Mouse (Mus musculus) retina, embryonic 14.5 days (tissue): ENCODE data around the gene Rgs7.

ENCODE experiments used
- DNase-seq: peaks from one replicate; pipeline ENCODE4 v3.0.0-alpha.2; 2015; ENCODE audit warnings: low spot score

The Rgs7 gene

DNA sequence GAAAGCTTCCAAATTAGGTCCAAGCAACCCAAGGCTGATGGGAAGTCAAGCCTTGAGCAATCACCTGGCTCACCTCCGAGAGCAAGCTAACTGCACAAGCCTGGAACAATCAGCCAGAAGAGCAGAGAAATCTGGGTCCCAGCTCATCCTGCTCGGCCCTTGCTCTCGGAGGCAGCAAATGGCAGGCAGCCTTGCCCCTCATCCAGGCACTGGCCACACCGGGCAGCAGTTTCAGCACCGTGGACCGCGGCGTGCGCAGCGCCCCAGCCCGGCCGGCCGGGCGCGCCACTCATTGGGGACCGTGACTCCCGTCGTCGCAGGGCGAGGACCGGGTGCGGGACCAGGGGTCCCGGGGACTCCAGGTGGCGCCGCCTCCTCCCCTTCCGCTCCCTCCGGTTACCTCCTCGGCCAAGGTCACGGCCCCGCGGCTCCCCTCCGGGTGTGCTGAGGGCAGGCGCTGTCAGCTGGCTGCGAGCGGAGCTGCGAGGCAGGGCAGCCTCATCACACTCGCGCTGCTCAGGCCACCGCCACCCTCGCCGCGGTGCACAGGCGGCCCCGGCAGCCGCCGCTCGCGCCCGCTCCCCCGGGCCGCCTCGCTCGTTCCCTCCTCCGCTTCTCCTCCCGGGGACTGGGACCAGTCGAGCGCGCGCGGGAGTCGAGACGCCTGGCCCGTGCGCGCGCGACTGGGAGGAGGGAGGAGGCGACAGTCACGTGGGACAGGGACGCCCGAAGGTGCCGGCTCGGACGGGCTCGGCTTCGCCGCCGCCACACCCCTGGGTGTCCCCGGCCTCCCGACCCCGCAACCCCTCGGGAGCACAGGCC is at the start of gene Rgs7:
Gene Rgs7, minus strand, starts transcription at position 640 of the 822 bp plus-strand sequence.
- peak; percentile 74 for DNase-seq

DNA sequence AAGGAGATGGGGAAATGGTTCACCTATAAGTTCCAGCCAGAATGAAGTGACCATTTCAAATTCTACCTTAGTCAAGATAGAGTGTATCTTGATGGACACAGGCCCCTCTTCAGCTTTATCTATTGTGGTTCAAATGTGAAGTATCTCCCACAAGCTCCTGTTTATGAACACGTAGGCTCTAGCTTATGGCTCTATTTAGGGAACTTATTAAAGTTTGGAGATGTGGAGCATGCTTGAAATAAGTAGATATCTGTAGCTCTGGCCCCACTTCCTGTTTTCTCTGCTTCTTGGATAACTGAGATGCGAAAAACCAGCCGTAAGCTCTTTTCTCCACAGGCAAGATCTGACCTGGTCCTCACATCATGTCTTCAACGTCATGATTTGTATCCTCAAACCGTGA is 48.4 kb upstream of the Rgs7 start:
- no peak for DNase-seq

DNA sequence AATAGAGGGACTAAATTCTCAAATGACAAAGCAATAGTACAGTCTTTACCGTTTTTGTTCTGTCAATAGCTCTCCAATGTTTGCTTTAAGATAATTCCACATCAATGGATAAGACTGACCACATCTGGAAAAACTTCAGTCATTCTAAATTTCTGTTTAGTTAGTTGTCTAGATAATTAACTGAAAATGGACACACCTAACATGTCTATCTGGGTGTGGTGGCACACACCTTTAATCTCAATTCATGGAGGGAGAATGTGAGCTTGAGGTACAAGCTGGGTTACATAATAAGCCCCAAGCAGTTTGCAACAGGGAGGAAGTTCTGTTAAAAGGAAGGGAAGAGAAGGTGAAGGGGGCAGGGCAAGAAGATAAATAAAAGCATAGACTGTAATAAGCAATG is 45.0 kb upstream of the Rgs7 start:
- DNase-seq: no peak

DNA sequence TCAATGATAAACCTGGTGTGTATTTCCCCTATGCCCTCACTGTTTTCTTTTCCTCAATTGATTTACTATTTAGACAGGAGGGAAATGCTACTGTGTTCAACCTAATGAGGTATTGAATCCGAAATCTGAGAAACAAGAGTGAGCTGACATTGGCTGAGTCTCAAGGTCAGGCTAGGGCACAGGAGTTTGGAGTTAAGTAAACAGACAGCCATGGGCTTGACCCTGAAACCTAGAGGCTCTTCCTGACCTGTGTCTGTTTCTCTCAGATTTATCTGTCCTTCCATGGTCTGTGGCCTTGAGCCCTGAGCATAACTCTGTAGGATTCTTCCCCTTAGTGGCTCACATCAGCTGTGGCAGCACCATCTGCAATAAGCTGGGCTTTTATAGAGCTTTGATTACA is 37.6 kb upstream of the Rgs7 start:
- no peak for DNase-seq

DNA sequence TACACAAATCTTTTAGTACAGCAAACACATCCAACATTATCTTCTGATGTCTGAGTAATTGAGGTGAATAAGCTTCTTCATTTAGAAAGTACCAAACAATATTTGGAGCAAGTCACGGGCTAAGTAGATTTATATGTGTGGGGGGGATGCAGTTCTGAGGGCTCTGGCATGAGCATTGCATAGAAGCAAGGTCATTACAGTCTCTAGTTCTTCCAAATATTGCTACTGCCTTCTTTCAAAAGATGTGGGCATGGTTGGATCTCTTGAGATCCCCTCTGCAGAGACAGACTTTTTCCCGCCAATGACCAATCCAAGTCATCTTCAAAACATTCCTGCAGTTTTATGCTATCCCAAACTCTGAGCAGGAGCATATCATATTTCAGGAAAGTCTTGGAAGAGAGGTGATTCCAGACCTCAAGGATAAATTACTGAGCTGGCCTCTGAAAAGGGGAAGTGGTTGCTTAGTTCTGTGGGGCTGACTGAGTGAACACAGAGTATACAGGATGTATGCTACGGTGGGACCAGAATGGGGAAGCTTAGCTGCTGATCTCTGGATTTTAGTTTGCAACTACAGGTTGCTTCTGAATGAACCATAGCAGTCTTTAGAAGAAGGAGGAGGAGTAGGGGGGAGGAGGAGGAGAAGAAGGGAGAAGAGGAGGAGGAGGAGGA is 32.5 kb upstream of the Rgs7 start:
- no peak for DNase-seq

DNA sequence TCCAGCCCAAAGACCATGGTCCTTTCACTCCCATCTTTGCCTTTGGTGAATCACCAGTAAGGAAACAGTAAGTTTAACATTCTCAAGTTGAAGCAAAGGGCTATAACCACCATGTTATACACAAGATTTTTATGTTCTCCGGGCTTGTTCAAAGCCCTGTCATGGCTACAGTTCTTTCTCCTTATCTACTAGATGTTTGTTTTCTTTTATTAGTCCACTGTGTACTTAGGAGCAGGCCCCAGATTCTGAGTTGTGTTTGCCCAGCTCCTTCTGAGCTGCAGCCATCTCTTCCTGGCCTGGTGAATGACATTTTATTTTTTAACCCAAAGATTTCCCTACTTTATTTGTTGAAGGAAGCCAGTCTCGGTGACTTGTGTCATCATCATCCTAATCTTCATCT is 31.3 kb upstream of the Rgs7 start:
- no peak for DNase-seq

DNA sequence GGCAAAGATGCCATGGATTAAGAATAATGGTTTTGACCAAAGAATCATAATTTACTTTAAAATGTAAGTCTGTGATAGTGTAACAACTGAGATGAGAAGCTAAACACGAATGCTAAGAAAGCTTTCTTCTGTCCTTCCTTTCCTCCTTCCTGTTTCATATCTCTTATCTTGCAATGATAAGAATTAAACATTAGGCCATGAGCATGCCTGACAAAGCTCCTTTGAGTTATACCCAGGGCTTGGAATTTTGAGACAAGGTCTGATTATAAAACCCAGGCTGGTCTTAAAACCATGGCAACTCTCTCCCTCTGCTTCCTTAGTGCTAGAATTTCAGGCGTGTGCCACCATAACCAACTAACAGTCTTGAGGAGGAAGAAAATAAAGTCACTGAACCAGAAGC is 22.2 kb upstream of the Rgs7 start:
- DNase-seq: no peak

DNA sequence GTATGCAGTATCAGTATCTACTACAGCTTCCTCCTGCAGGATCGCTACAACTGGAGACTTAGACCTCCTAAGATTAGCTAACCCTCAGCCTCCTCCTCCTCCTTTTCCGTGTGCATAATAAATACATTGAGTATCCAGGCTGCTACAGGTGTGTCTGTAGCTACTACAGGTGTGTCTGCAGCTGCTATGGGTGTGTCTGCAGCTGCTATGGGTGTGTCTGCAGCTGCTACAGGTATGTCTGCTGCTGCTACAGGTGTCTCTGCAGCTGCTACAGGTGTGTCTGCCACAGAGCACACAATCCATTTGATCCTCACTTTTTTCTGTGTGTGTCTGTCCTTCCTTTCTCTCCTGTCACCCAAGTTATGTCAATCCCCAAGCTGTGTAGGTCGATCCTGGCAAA is 19.9 kb upstream of the Rgs7 start:
- no peak for DNase-seq

DNA sequence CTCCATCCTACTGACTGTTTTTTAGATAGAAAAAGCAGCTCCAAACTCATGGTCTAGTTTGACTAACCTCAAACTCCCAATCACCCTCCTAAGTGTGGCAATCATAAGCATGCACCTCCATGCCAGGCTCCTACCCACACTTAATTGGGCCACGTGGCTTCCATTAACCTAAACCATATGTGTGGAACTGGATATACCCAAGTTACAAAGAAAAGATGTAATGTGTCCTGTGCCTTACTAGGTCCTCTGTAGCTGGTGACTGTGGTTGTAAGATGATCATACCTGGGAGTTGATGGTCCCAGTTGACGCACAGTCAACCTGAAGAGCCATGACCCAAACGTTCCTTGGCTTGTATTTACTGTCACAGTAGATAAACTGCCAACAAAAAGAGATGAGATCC is 17.7 kb upstream of the Rgs7 start:
- no peak for DNase-seq

DNA sequence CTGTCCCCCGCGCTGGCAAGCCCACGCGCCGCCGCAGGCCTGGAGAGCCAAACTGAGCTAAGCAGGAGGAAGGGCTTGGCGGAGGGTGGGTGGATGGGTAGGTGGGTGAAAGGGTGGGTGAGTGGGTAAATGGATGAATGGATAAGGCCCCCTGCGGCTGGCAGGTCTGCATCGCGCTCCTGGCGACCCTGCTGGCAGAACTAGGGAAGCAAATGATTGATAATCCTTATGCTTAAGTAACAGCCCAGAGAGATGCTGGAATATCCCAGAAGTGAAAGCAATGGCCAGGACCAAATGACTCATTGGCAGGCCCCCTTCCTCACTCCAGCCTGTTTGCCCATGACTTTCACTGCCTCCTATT is 363 bp upstream of the Rgs7 start:
- peak; percentile 54 for DNase-seq

DNA sequence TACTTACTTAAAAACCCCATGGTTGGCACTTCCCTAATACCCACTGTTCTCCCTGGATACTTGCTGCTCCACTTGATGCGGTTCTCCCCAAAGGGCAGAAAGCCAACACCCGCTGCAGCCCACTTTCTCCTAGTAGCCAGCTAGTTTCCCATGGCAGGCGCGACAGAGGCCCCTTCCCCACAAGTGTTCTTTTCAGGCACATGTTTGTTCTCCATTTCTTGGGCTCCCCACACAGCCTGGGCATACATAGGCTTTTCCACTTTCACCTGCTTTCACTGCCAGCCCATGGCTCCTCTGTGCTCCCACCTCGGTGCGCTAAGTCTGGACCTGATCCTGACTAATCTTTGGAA is 814 bp downstream of the Rgs7 start:
- DNase-seq: no peak

DNA sequence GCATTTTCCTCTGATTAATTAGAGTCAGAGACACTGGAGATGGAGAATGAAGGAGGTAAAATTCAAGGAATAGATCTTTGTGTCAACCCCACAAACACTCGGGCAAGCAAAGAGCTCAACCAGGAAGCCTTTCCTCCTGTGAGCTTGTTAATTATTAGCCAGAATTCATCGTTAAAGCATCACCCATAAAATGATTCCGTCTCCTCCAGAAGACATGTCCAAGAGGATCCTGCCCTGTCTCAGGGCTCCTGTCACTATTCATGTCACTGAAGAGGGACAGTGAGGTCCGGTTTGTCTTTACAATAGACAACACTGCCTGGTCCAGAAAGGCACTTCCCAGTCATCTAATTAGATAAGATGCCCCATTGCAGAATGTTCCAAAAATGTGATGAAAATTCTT is 7.2 kb downstream of the Rgs7 start:
- DNase-seq: no peak

DNA sequence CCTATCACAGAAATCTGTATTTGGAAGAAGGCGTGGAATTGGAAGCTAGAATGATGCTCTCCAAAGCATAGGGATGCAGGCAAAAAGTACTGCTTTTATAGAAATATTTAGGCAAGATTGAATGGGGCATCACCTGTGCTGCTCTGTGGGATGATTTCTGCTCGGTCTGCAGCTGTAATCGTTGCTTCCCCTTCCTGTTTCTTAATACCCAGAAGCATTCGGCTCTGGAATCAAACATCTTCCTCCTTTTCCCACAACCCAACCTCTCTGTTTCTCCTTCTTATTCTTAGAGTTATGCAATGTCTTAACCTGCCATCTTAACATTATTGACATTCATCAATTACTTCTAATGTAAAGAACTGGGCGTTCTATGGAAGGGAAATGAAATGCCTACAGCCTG is 19.2 kb downstream of the Rgs7 start:
- no peak for DNase-seq

DNA sequence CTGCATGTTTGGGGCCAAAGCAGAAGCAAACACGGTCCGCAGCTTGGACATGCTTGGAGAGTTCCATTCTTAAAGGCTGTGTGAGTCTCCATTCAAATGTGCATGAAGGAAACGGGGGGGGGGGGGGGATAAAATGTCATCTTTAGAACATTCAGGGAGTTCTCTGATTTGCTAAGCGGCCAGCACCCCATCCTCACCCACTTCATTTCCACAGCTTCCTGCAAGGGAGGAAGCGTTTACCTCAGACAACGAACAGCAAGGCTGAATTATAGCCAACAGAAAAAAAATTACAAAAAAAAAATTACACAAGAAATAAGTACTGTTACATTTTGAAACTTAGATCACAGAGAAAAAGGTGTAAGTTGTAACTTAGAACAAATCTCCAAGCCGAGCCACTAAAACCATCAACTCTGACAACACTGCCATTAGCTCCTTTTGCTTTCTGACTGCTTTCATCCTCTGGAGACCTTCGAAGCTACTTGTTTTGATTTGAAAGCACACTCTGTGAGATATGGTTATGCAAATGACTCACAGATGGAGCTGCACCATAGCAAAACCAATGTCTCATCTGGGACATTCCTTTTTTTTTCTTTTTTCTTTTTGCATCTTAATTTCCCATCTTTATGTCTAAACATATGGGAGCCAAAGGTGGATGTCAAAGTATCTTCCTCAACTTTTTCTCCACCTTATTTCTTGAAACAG is 23.1 kb downstream of the Rgs7 start:
- no peak for DNase-seq

DNA sequence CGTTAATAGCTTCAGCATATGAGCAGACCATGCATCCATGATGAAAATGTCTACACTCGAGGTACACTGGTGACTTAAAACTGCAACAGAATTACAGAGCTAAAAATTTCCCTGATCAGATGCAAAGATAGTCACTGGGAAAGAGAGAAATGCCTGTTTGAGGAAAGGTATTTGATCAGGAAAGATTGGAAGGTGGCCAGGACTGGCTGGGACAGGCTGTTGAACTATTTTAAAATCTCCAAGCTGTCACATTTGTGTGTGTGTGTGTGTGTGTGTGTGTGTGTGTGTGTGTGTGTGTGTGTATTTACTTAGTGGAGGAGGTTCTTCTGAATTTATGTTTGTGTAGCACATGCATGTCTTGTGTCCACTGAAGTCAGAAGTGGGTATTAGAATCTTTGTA is 27.7 kb downstream of the Rgs7 start:
- no peak for DNase-seq

DNA sequence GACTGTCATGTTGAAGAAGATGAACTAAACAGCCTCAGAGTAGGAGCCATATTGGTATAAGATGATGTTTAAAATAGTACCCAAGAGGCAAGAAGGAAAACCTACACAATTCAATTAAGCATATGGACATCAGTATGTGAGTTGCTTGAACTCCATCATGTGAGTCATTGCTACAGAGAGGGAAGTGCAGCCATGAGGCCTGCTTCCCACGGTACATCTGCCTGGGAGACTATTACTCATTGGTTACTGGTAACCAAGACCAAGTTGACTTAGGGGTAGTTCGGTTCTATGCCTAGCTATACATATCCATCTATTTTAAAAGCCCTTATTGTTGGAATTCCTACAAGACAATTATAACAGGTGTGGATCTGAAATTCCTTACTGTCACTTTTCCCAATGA is 29.9 kb downstream of the Rgs7 start:
- DNase-seq: no peak

DNA sequence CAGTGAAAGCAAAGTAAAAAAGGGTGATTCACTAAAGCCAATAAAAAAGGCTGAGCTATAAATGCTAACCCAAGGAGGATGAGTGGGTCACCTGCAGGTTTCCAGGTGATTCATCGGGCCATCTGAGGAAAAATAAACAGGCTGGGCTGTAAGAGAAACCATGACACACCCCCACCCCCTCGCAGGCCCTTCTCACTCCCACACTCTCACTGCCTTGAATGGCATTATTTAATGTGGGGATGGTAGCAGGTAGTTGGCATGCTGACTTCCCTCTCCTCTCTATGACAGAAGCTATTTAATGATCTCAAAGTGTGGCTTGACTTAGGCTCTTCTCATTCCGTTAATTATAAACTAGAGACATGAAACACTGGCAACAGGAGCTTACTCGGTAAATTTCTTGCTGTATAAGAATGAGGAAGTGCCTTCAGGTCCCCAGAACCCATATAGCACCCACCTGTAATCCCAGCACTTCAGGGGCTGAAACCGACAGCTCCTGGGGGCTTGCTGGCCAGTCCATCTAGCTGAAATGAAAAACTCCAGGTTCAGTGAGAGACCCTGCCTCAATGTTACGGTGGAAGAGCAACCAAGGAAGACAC is 38.2 kb downstream of the Rgs7 start:
- DNase-seq: no peak

DNA sequence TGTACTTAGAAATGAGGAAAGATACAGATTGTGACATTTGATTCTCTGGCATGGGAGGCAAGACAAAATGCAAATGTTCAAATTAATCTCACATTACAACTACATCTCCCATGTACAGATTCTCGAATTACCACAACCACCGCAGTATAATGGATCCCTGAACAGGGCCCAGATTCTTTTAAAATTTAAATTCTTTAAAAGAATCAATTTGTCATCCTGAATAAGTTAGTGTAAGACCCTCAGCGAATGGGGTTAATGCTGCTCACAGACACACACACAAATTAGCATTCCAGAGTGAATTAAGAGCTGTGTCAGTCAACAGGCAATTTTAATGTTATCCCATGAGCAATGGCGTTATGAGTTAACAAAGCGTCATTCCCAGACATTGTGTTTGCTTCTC is 44.3 kb downstream of the Rgs7 start:
- DNase-seq: no peak

DNA sequence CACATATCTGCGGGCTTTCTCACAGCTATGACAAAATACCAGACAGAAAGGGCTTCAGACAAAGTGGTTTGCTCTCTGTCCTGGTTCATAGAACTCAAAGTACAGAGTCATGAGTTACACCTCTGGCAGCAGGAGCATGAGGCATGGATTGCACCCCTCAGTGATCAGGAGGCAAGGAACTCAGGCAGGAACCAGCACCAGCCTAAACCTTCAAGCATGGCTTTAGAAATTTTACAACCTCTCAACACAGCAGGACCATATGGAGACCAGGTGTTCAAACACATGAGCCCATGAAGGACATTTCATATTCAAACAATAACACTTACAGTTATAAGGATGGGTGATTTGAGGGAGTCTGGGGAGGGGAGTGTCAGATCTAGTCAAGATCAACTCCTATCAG is 49.4 kb downstream of the Rgs7 start:
- DNase-seq: no peak

DNA sequence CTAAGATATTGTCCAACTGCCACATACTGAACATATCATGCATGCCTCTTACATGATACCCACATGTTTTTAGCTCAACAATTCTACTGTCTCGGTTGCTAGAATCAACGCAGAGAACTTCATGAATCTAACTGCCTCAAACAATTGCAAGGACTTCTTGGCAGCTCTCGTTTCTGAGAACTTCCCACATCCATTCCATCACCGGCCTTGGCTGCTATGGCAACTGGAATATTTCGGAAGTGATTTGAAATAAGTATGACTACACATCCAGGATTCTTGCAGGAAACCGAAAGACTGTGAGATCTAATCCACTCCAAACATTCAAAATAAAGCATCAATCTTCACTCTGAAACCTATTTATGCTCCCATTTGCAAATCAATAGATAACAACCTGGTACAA is 50.3 kb downstream of the Rgs7 start:
- DNase-seq: no peak

DNA sequence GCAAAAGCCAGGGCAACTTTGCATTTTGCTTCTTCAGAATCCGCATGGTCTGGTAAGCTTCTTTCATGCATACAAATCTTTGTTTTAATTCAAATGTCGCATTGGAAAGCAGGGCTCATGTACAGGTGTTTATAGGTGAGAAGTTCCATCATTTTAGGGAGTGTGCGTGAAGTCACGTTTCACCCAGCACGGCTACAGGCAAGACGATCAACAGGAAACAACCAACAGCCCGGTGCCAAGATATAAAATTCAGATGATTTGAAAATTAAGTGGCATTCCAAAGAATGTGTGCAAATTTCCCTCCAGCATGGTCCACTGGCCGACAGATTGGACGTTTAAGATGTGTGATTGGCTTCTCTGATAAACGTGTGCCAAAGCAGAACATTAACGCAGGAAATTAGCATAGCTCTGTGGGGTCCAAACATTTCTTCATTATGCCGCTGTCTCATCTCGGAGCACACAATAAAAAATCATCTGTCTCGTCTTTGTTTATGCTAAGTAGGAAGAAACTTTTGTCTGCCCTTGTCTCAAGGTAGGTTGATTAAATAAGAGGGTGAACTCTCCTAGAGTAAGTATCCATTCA is 58.6 kb downstream of the Rgs7 start:
- no peak for DNase-seq

DNA sequence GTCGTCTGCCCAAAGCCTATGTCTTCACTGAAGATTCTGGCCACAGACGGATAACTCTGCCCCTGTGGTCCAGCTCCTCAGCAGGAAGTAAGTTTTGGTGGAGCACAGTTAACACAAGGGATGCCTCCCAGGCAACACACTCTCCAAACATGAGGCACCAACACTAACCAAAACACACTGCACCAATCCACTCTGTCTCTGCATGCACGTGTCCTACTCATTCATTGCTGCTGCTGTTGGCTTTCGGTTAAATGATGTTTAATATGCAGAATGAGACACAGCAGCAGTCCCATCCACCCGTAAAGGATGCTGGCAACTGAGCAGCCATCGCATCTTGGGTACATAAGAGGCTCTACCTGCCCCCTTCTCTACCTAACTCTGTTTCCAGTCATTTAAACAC is 59.2 kb downstream of the Rgs7 start:
- no peak for DNase-seq
